Mouse (Mus musculus): ENCODE data around the gene Zscan12. TPM values are rescaled to one million over a fixed set of nuclear protein-coding genes. Genes with fewer than 3 reads are reported as not detected.

The Zscan12 gene
- polyA plus RNA-seq, 1 experiment from 2014 or later: 20.7 TPM

DNA sequence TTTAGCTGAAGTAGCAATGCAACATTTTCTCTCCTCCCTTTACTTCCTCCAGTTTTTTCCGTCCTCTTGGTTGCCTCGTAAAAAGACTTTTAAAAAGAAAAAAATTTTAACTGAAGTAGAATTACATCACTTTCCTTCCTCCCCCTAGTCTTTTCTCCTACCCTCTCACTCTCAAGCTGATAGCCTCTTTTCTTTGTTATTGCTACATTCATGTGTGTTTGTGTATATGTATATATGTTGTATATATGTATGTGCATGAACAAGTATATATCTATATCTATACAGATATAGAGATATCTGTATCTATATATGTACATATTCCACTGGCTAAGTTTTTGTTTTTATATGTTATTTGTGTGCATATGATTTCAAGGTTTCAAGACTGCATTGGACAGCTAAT lies 40.2 kb downstream of the Zscan12 start:
- 0% methylated on average over 2 of the region's 2 CpGs for WGBS
- peak overlapping the region; percentile 87 for H3K4me3 ChIP-seq
- H3K27ac ChIP-seq (replicated peaks): no peak overlapping the region
- peaks cover 16% of the 10 kb centered on the region for H3K36me3 ChIP-seq
- H3K27me3 ChIP-seq: peaks cover 6% of the 10 kb centered on the region; the same call in 1 of the 2 replicates
- no peaks in the 10 kb centered on the region for H3K9me3 ChIP-seq
- ATAC-seq (ENCODE audit: low FRiP score, low read depth): peak; percentile 61
- peaks cover 12% of the 10 kb centered on the region for H3K4me1 ChIP-seq
- peak overlapping the region; percentile 85 for H3K4me2 ChIP-seq (replicated peaks)
- H3K9ac ChIP-seq (replicated peaks): peak overlapping the region; percentile 83; the same call in 1 of the 2 replicates

- Histone ChIP-seq H3K4me3 (no peak overlapping the region; the same call in 1 of the 2 replicates), H3K36me3 (no peaks in the 10 kb centered on the region), H3K27me3 (peaks cover 6% of the 10 kb centered on the region; the same call in 1 of the 2 replicates), H3K4me1 (0 out of 2 replicates have a peak, but pooled peaks cover 6% of the 10 kb centered on the region), H3K27ac (replicated peaks) (no peak overlapping the region), H3K9me3 (no peaks in the 10 kb centered on the region), H3K4me2 (replicated peaks) (peak overlapping the region; percentile 63; the same call in 1 of the 2 replicates), H3K9ac (replicated peaks) (0 out of 2 replicates have a peak overlapping the region, but pooled peaks have one; percentile 64)
- ATAC-seq (ENCODE audit: low FRiP score, low read depth): no peak
- WGBS: 83% methylated on average over 11 of the region's 11 CpGs
Measured at GRCm38 (mm10) chr13:21407341-21407740, 44.7 kb downstream of the Zscan12 start.

DNA sequence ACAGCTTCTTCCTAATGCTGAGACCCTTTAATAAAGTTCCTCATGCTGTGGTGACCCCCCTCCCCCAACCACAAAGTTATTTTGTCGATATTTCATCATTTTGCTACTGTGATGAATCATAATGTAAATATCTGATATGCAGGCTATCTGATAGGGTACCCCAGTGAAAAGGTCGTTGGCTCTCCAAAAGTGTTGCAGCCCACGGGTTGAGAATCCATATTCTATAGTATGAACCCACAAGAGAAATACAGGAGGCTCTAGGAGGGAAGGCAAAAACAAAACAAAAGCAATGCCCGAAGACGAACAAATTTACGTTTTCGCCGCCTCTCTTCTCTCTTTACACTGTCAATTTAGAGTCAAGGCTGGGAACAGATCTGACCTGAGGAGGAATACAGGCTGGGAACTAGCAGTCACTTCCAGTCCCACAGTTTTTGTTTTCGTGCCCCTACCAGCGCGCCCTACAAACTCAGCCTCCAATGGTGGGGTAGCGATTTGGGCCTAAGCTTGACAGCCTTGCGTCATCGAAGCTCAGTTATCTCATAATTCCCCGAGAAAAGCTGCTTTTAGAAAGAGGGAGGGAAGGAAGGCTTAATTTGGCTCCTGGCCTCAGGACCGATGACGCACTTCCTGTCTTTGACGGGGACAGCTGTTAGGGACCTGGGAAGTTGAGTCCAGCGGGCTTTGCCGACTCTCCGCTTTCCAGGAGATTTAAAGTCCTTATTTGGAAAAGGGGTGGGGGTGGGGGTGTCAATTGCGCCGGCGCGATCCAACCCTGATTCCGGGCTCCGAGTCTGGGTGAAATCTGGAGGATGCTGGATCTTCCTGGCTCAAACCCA lies 45.6 kb downstream of the Zscan12 start:
- WGBS: 4% methylated on average over 27 of the region's 27 CpGs

GRCm38 (mm10) chr13:21408805-21409459 lies 46.3 kb downstream of the Zscan12 start:
- 53% methylated on average over 11 of the region's 11 CpGs for WGBS
- H3K4me3 ChIP-seq: peak overlapping the region; percentile 53
- H3K4me1 ChIP-seq: 0 out of 2 replicates have a peak, but pooled peaks cover 6% of the 10 kb centered on the region
- H3K4me2 ChIP-seq (replicated peaks): peak overlapping the region; percentile 63
- peak overlapping the region; percentile 76 for H3K27ac ChIP-seq (replicated peaks)
- H3K27me3 ChIP-seq: peaks cover 6% of the 10 kb centered on the region; the same call in 1 of the 2 replicates
- no peaks in the 10 kb centered on the region for H3K36me3 ChIP-seq
- ATAC-seq (ENCODE audit: low FRiP score, low read depth): peak; percentile 83; the same call in 1 of the 2 replicates
- no peaks in the 10 kb centered on the region for H3K9me3 ChIP-seq
- H3K9ac ChIP-seq (replicated peaks): no peak overlapping the region; the same call in 1 of the 2 replicates

More for the DNA sequence above, 45.6 kb downstream of the Zscan12 start:
- peak overlapping the region; percentile 53 for H3K4me3 ChIP-seq
- peak overlapping the region; percentile 63 for H3K4me2 ChIP-seq (replicated peaks)
- H3K9me3 ChIP-seq: no peaks in the 10 kb centered on the region
- peak; percentile 93 for ATAC-seq (ENCODE audit: low FRiP score, low read depth)
- peak overlapping the region; percentile 76 for H3K27ac ChIP-seq (replicated peaks)
- H3K4me1 ChIP-seq: 0 out of 2 replicates have a peak, but pooled peaks cover 6% of the 10 kb centered on the region
- no peaks in the 10 kb centered on the region for H3K36me3 ChIP-seq
- peak overlapping the region; percentile 64 for H3K9ac ChIP-seq (replicated peaks)
- H3K27me3 ChIP-seq: peaks cover 6% of the 10 kb centered on the region; the same call in 1 of the 2 replicates

DNA sequence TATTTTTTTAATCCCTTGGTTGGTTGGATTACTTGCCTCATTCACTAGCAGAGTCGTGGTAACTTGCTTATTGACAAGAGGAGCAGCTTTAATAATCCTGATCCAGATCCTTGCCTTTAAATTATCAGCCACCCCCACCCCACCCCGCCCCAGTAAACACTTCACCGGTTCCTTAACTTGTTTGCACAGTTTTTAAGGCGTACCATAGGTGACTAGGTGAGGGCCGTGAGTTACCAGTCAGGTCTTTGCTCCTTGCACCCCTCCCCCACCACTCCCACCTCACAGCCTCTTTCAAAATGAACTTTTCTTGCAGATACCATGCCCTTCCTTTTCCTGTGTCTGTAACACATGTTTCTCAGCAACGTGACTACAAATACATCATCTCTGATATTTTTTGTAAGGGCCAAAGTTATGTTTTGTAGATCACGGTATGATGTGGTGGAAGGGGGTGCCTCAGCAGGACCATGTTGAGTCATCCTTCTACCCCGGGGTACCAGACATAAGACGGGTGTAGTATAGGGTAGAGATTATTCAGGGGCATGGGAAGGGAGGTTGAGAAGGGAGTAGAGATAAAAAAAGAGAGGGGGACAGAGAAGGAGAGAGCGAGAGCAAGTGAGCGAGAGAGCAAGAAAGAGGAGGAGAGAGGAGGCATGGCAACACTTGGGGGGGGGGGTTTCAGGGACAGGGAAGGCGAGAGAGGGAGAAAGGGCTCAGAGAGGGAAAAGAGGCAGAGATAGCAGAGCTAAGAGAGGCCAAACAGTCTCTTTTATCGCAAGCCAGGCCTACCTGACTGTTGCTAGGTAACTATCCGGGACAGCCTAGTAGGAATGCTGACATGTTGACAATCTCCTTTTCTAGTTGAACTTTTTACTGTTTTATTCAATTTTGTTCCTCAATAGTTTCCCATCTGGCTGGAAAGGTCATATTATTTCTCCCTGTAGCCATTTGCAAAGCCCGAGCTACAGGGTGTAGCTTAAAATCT lies 51.9 kb downstream of the Zscan12 start:
- Histone ChIP-seq H3K9ac (replicated peaks) (no peak overlapping the region), H3K9me3 (no peaks in the 10 kb centered on the region), H3K27me3 (no peaks in the 10 kb centered on the region), H3K36me3 (no peaks in the 10 kb centered on the region), H3K27ac (replicated peaks) (no peak overlapping the region), H3K4me1 (no peaks in the 10 kb centered on the region), H3K4me3 (no peak overlapping the region), H3K4me2 (replicated peaks) (no peak overlapping the region)
- 68% methylated on average over 14 of the region's 15 CpGs for WGBS
- no peak for ATAC-seq (ENCODE audit: low FRiP score, low read depth)

GRCm38 (mm10) chr13:21415266-21415665 lies 52.6 kb downstream of the Zscan12 start:
- Histone ChIP-seq H3K27me3 (no peaks in the 10 kb centered on the region), H3K4me1 (no peaks in the 10 kb centered on the region), H3K27ac (replicated peaks) (no peak overlapping the region), H3K9me3 (no peaks in the 10 kb centered on the region), H3K4me2 (replicated peaks) (no peak overlapping the region), H3K4me3 (no peak overlapping the region), H3K9ac (replicated peaks) (no peak overlapping the region), H3K36me3 (no peaks in the 10 kb centered on the region)
- ATAC-seq (ENCODE audit: low FRiP score, low read depth): no peak
- 81% methylated on average over 4 of the region's 4 CpGs for WGBS

DNA sequence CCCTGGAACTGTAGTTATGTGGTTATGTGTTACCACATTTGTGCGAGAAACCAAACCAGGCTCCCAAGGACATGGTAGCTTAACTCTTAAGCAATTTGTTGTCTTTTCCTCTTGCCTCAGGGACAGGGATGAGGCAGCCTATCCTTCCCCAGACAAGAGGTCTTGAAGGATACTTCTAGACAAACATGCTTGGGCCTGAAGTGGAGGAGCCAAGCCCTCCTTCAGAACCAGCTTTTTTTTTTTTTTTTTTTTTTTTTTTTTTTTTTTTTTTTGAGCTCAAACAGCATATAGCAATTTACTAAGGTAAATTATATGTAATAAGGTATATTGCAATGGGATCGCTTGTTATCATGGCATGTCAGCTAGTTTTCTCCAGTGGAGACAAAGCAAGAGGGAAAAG lies 53.1 kb downstream of the Zscan12 start:
- WGBS: 96% methylated on average over 2 of the region's 2 CpGs
- no peak for ATAC-seq (ENCODE audit: low FRiP score, low read depth)
- no peak overlapping the region for H3K4me2 ChIP-seq (replicated peaks)
- no peak overlapping the region for H3K27ac ChIP-seq (replicated peaks)
- no peaks in the 10 kb centered on the region for H3K27me3 ChIP-seq
- no peaks in the 10 kb centered on the region for H3K9me3 ChIP-seq
- H3K9ac ChIP-seq (replicated peaks): no peak overlapping the region
- no peaks in the 10 kb centered on the region for H3K36me3 ChIP-seq
- H3K4me3 ChIP-seq: no peak overlapping the region
- no peaks in the 10 kb centered on the region for H3K4me1 ChIP-seq

GRCm38 (mm10) chr13:21417298-21418010 lies 54.8 kb downstream of the Zscan12 start:
- 85% methylated on average over 6 of the region's 6 CpGs for WGBS
- no peaks in the 10 kb centered on the region for H3K36me3 ChIP-seq
- no peaks in the 10 kb centered on the region for H3K27me3 ChIP-seq
- H3K4me3 ChIP-seq: no peak overlapping the region
- H3K27ac ChIP-seq (replicated peaks): no peak overlapping the region
- no peak for ATAC-seq (ENCODE audit: low FRiP score, low read depth)
- no peak overlapping the region for H3K4me2 ChIP-seq (replicated peaks)
- no peaks in the 10 kb centered on the region for H3K9me3 ChIP-seq
- no peaks in the 10 kb centered on the region for H3K4me1 ChIP-seq
- no peak overlapping the region for H3K9ac ChIP-seq (replicated peaks)

DNA sequence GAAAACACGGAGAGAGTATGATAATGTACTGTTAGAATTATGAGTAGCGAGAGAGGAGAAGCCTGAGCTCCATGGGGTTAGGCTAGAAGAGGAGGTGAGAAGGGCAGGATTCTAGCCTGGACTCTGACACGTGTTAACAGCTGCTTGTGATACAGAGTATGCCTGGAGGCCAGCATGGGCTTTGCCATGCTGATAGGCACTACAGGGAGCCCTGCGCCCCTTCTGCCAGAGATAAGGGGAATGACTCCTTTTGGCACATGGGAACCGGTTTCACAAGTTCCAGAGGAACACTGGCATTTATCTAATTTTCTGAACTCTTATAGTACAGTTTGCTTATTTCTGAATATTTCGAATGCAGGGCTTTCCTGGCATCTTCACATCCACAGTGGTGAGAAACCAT lies 56.2 kb downstream of the Zscan12 start:
- H3K9me3 ChIP-seq: no peaks in the 10 kb centered on the region
- H3K27me3 ChIP-seq: no peaks in the 10 kb centered on the region
- no peaks in the 10 kb centered on the region for H3K4me1 ChIP-seq
- no peak overlapping the region for H3K9ac ChIP-seq (replicated peaks)
- no peak overlapping the region for H3K4me3 ChIP-seq
- no peak for ATAC-seq (ENCODE audit: low FRiP score, low read depth)
- H3K4me2 ChIP-seq (replicated peaks): no peak overlapping the region
- no peak overlapping the region for H3K27ac ChIP-seq (replicated peaks)
- 75% methylated on average over 6 of the region's 6 CpGs for WGBS
- no peaks in the 10 kb centered on the region for H3K36me3 ChIP-seq
